ENCODE assay signal across 8 mouse cellular contexts in genomic region chr14:31251084-31251604, GRCm38 (mm10). TPM values are rescaled to one million over a fixed set of nuclear protein-coding genes. Genes with fewer than 3 reads are reported as not detected.
DNase-seq lines count a peak whose midpoint lies in the region; ATAC-seq and TF ChIP-seq lines count a peak whose summit lies in the region.

Gene Phf7 (minus strand): TSS chr14:31251317.
Gene Bap1 (plus strand): TSS chr14:31251450.

- H3K79me3 ChIP-seq in C2C12 (ENCODE audit: low read depth) = peaks cover 26% of the 10 kb centered on the region

- peak within 1 kb of the TSS; percentile 97 for H3ac ChIP-seq in C2C12 (ENCODE audit: control insufficient read depth, insufficient read length, low read depth)

- H3K9ac ChIP-seq in kidney, embryonic 14.5 days (ENCODE audit: low read depth, low read length) = peak within 1 kb of the TSS; percentile 98
- H3K9ac ChIP-seq in limb, embryonic 15.5 days = peak within 1 kb of the TSS; percentile 99
- peak within 1 kb of the TSS; percentile 92 for H3K9ac ChIP-seq in midbrain, postnatal 0 days (replicated peaks; ENCODE audit: low read length, poor library complexity, severe bottlenecking)

- H3K4me2 ChIP-seq in kidney, embryonic 14.5 days (replicated peaks; ENCODE audit: low read depth, low read length) = peak within 1 kb of the TSS; percentile 61
- peak within 1 kb of the TSS; percentile 82 for H3K4me2 ChIP-seq in limb, embryonic 15.5 days
- peak within 1 kb of the TSS; percentile 85 for H3K4me2 ChIP-seq in midbrain, postnatal 0 days (ENCODE audit: low read depth, low read length, poor library complexity, severe bottlenecking)

- peak within 1 kb of the TSS; percentile 97 for H3K4me3 ChIP-seq in C2C12 (ENCODE audit: insufficient read depth, poor library complexity, severe bottlenecking)
- peak within 1 kb of the TSS; percentile 99 for H3K4me3 ChIP-seq in embryonic fibroblast, embryonic 13.5 days (ENCODE audit: insufficient read depth, low read length)
- peak within 1 kb of the TSS; percentile 95 for H3K4me3 ChIP-seq in heart, embryonic 10.5 days
- peak within 1 kb of the TSS; percentile 98 for H3K4me3 ChIP-seq in kidney, embryonic 14.5 days (ENCODE audit: low read length)
- H3K4me3 ChIP-seq in limb, embryonic 15.5 days = peak within 1 kb of the TSS; percentile 100
- peak within 1 kb of the TSS; percentile 86 for H3K4me3 ChIP-seq in midbrain, postnatal 0 days (ENCODE audit: low read depth, low read length)

- H3K79me2 ChIP-seq in C2C12 (ENCODE audit: control insufficient read depth, insufficient read depth) = peaks cover 33% of the 10 kb centered on the region

- peak; percentile 80 for TF ChIP-seq POLR2A in embryonic fibroblast, embryonic 13.5 days (IDR thresholded peaks at IDR 0.05; ENCODE audit: low read depth, low read length)

- no peak for TF ChIP-seq CTCF in C2C12 (IDR thresholded peaks at IDR 0.05; ENCODE audit: control insufficient read depth, insufficient read depth, insufficient read length)
- no peak for TF ChIP-seq CTCF in embryonic fibroblast, embryonic 13.5 days (IDR thresholded peaks at IDR 0.05; ENCODE audit: borderline replicate concordance, insufficient read depth, low read length)
- peak; percentile 31; the same call in 1 of the 2 replicates for TF ChIP-seq CTCF in midbrain, postnatal 0 days (IDR thresholded peaks at IDR 0.05)

- DNase-seq in brain, adult 2 months (ENCODE audit: low read depth, low spot score) = peak; percentile 97
- DNase-seq in heart, embryonic 10.5 days (ENCODE audit: low spot score) = peak; percentile 97
- peak; percentile 97 for DNase-seq in midbrain, postnatal 0 days (ENCODE audit: low spot score)
- peak; percentile 98 for DNase-seq in spleen, postnatal 10 days (ENCODE audit: low spot score in 2 of 2)

- WGBS in heart, embryonic 10.5 days = under 1% methylated on average over 70 of the region's 75 CpGs
- WGBS in kidney, embryonic 14.5 days = under 1% methylated on average over 75 of the region's 75 CpGs
- under 1% methylated on average over 74 of the region's 75 CpGs for WGBS in limb, embryonic 15.5 days
- under 1% methylated on average over 71 of the region's 75 CpGs for WGBS in midbrain, postnatal 0 days

- H3K4me1 ChIP-seq in embryonic fibroblast, embryonic 13.5 days (ENCODE audit: control insufficient read depth, insufficient read depth, low read length) = peaks cover 5% of the 10 kb centered on the region; the same call in 1 of the 2 replicates
- H3K4me1 ChIP-seq in heart, embryonic 10.5 days = peaks cover 18% of the 10 kb centered on the region
- peaks cover 6% of the 10 kb centered on the region for H3K4me1 ChIP-seq in kidney, embryonic 14.5 days (ENCODE audit: control insufficient read depth, insufficient read depth, low read length)
- peaks cover 13% of the 10 kb centered on the region for H3K4me1 ChIP-seq in limb, embryonic 15.5 days
- peaks cover 10% of the 10 kb centered on the region for H3K4me1 ChIP-seq in midbrain, postnatal 0 days (ENCODE audit: insufficient read depth, low read length)

- H3K9me3 ChIP-seq in heart, embryonic 10.5 days = no peaks in the 10 kb centered on the region
- H3K9me3 ChIP-seq in kidney, embryonic 14.5 days (ENCODE audit: control insufficient read depth, low read length) = no peaks in the 10 kb centered on the region
- H3K9me3 ChIP-seq in limb, embryonic 15.5 days = no peaks in the 10 kb centered on the region
- H3K9me3 ChIP-seq in midbrain, postnatal 0 days (ENCODE audit: low read length) = no peaks in the 10 kb centered on the region

- peak; percentile 93 for ATAC-seq in kidney, embryonic 14.5 days (ENCODE audit: low FRiP score, low TSS enrichment)
- ATAC-seq in limb, embryonic 15.5 days (ENCODE audit: insufficient number of reproducible peaks, low FRiP score, low TSS enrichment, low read depth) = peak; percentile 86
- ATAC-seq in midbrain, postnatal 0 days (ENCODE audit: low FRiP score) = peak; percentile 92

- peaks cover 35% of the 10 kb centered on the region for H3K36me3 ChIP-seq in C2C12 (ENCODE audit: control insufficient read depth, insufficient read depth)
- H3K36me3 ChIP-seq in heart, embryonic 10.5 days = peaks cover 37% of the 10 kb centered on the region
- H3K36me3 ChIP-seq in kidney, embryonic 14.5 days (ENCODE audit: control insufficient read depth, insufficient read depth, low read length) = peaks cover 35% of the 10 kb centered on the region
- peaks cover 34% of the 10 kb centered on the region for H3K36me3 ChIP-seq in limb, embryonic 15.5 days
- peaks cover 31% of the 10 kb centered on the region for H3K36me3 ChIP-seq in midbrain, postnatal 0 days (ENCODE audit: insufficient read depth, low read length)

- H3K27ac ChIP-seq in embryonic fibroblast, embryonic 13.5 days (ENCODE audit: insufficient read depth, low read length) = peak within 1 kb of the TSS; percentile 97
- H3K27ac ChIP-seq in heart, embryonic 10.5 days = peak within 1 kb of the TSS; percentile 99
- peak within 1 kb of the TSS; percentile 93 for H3K27ac ChIP-seq in kidney, embryonic 14.5 days (ENCODE audit: low read depth, low read length)
- peak within 1 kb of the TSS; percentile 96 for H3K27ac ChIP-seq in limb, embryonic 15.5 days
- peak within 1 kb of the TSS; percentile 95 for H3K27ac ChIP-seq in midbrain, postnatal 0 days (ENCODE audit: low read depth, low read length)

- H3K27me3 ChIP-seq in C2C12 (ENCODE audit: control insufficient read depth, insufficient read depth, insufficient read length) = no peaks in the 10 kb centered on the region
- H3K27me3 ChIP-seq in heart, embryonic 10.5 days (ENCODE audit: insufficient read depth, poor library complexity, severe bottlenecking) = no peaks in the 10 kb centered on the region
- H3K27me3 ChIP-seq in kidney, embryonic 14.5 days (ENCODE audit: control insufficient read depth, insufficient read depth, low read length) = no peaks in the 10 kb centered on the region
- no peaks in the 10 kb centered on the region for H3K27me3 ChIP-seq in limb, embryonic 15.5 days
- H3K27me3 ChIP-seq in midbrain, postnatal 0 days (ENCODE audit: insufficient read depth, low read length) = no peaks in the 10 kb centered on the region

TF ChIP-seq in C2C12, 6 proteins besides CTCF, POLR2A, EP300 and RAD21:
- TF ChIP-seq MYOG (IDR thresholded peaks at IDR 0.05; ENCODE audit: control insufficient read depth, extremely low read depth, insufficient read length) (no peak), USF1 (IDR thresholded peaks at IDR 0.05; ENCODE audit: low read depth) (no peak), MAX (IDR thresholded peaks at IDR 0.05) (peak; percentile 93), MYOD1 (IDR thresholded peaks at IDR 0.05; ENCODE audit: control insufficient read depth, insufficient read length, low read depth) (no peak), CEBPB (IDR thresholded peaks at IDR 0.05; ENCODE audit: low read depth) (no peak), FOSL1 (IDR thresholded peaks at IDR 0.05; ENCODE audit: insufficient read depth, low read length, poor library complexity, severe bottlenecking) (no peak)

RNA-seq across cellular contexts. Expression of gene Phf7, which starts in this region (rescaled TPM):
- 4.5 TPM for polyA plus RNA-seq in C2C12 (2012; fragmentation: generic; extraction: Trizol)
- 5.9 and 6.5 TPM in 2 replicates for polyA plus RNA-seq in embryonic fibroblast, embryonic 13.5 days (2011; ENCODE audit: insufficient read length, low read depth, missing spikeins)
- polyA plus RNA-seq in heart, embryonic 10.5 days (2016; fragmentation: Nextera tagmentation; extraction: Ambion mirVana) = 8.4 and 11.8 TPM in 2 replicates
- polyA plus RNA-seq in kidney, embryonic 14.5 days (2014; fragmentation: Nextera tagmentation; extraction: Ambion mirVana) = 12.4 and 14.7 TPM in 2 replicates
- polyA plus RNA-seq in limb, embryonic 15.5 days (2015; fragmentation: Nextera tagmentation; extraction: Ambion mirVana) = 9.5 and 12.5 TPM in 2 replicates
- 4.4 and 6.6 TPM in 2 replicates for total RNA-seq in midbrain, postnatal 0 days (2014; rRNA removed)
- polyA plus RNA-seq in midbrain, postnatal 0 days (2015; fragmentation: Nextera tagmentation; extraction: Ambion mirVana) = 8.7 and 10.2 TPM in 2 replicates

RNA-seq across cellular contexts. Expression of gene Bap1, which starts in this region (rescaled TPM):
- polyA plus RNA-seq in C2C12 (2012; fragmentation: generic; extraction: Trizol) = 42.0 TPM
- 26.3 and 37.4 TPM in 2 replicates for polyA plus RNA-seq in embryonic fibroblast, embryonic 13.5 days (2011; ENCODE audit: insufficient read length, low read depth, missing spikeins)
- polyA plus RNA-seq in heart, embryonic 10.5 days (2016; fragmentation: Nextera tagmentation; extraction: Ambion mirVana) = 76.2 and 80.7 TPM in 2 replicates
- polyA plus RNA-seq in kidney, embryonic 14.5 days (2014; fragmentation: Nextera tagmentation; extraction: Ambion mirVana) = 60.0 and 90.3 TPM in 2 replicates
- polyA plus RNA-seq in limb, embryonic 15.5 days (2015; fragmentation: Nextera tagmentation; extraction: Ambion mirVana) = 74.5 and 75.4 TPM in 2 replicates
- 103 and 128 TPM in 2 replicates for total RNA-seq in midbrain, postnatal 0 days (2014; rRNA removed)
- polyA plus RNA-seq in midbrain, postnatal 0 days (2015; fragmentation: Nextera tagmentation; extraction: Ambion mirVana) = 112 and 116 TPM in 2 replicates

Comparison
In these comparisons a context has a peak if more than half of its experiments do, and no peak if none do; other contexts are left out.
1. Peak in every context shown above with its lines: DNase-seq, ATAC-seq, H3K4me3 ChIP-seq and H3K27ac ChIP-seq.